Mouse (Mus musculus): ENCODE measurements around the gene Gm4567. TPM values are rescaled to one million over a fixed set of nuclear protein-coding genes. Genes with fewer than 3 reads are reported as not detected.
"Not testable (repeated sequence)": the region's sequence is repeated elsewhere in the genome, so short reads cannot be mapped to it uniquely, and the experiment has no call there.

The Gm4567 gene
- polyA plus RNA-seq (2015; fragmentation: Nextera tagmentation; extraction: Ambion mirVana): not detected in 2 replicates

- H3K27me3 ChIP-seq (ENCODE audit: control insufficient read depth, insufficient read depth, low read depth, low read length); H3K27ac ChIP-seq (ENCODE audit: low read length); H3K4me2 ChIP-seq (ENCODE audit: low read depth, low read length); H3K9me3 ChIP-seq (ENCODE audit: control insufficient read depth, low read length); H3K4me1 ChIP-seq (replicated peaks; ENCODE audit: control insufficient read depth, insufficient read depth, low read length); ATAC-seq (ENCODE audit: low read depth); H3K9ac ChIP-seq (ENCODE audit: low read length); H3K36me3 ChIP-seq (ENCODE audit: control insufficient read depth, insufficient read depth, low read length); H3K4me3 ChIP-seq (ENCODE audit: low read length): not testable (repeated sequence)
- WGBS: no CpG with 5 or more reads among the region's 1 CpGs
Measured at GRCm38 (mm10) chr7:22719610-22720009, at the start of gene Gm4567. Gene Gm4567, minus strand, starts transcription at chr7:22719710.

GRCm38 (mm10) chr7:22761397-22761796, 41.9 kb upstream of the Gm4567 start, which contains the start of gene Vmn1r157:
Gene Vmn1r157, plus strand, starts transcription at chr7:22761697.
- WGBS: 18% methylated on average over 2 of the region's 3 CpGs
- not testable (repeated sequence) for H3K36me3 ChIP-seq (ENCODE audit: control insufficient read depth, insufficient read depth, low read length); H3K9me3 ChIP-seq (ENCODE audit: control insufficient read depth, low read length); H3K4me3 ChIP-seq (ENCODE audit: low read length); H3K4me2 ChIP-seq (ENCODE audit: low read depth, low read length); H3K27ac ChIP-seq (ENCODE audit: low read length); H3K27me3 ChIP-seq (ENCODE audit: control insufficient read depth, insufficient read depth, low read depth, low read length); H3K9ac ChIP-seq (ENCODE audit: low read length); H3K4me1 ChIP-seq (replicated peaks; ENCODE audit: control insufficient read depth, insufficient read depth, low read length); ATAC-seq (ENCODE audit: low read depth)

- H3K36me3 ChIP-seq (ENCODE audit: control insufficient read depth, insufficient read depth, low read length); H3K4me2 ChIP-seq (ENCODE audit: low read depth, low read length); H3K27ac ChIP-seq (ENCODE audit: low read length); H3K9ac ChIP-seq (ENCODE audit: low read length); H3K4me3 ChIP-seq (ENCODE audit: low read length); H3K9me3 ChIP-seq (ENCODE audit: control insufficient read depth, low read length); H3K4me1 ChIP-seq (replicated peaks; ENCODE audit: control insufficient read depth, insufficient read depth, low read length); H3K27me3 ChIP-seq (ENCODE audit: control insufficient read depth, insufficient read depth, low read depth, low read length); ATAC-seq (ENCODE audit: low read depth): not testable (repeated sequence)
- WGBS: no CpG with 5 or more reads among the region's 2 CpGs
Measured at GRCm38 (mm10) chr7:22692217-22692616, 27.3 kb downstream of the Gm4567 start, which contains the start of gene Gm8693. Gene Gm8693, minus strand, starts transcription at chr7:22692317.

Other genes with a start within 250 kb of the Gm4567 start
- gene Vmn1r151, start 220.0 kb downstream of the Gm4567 start, polyA plus RNA-seq (2015; fragmentation: Nextera tagmentation; extraction: Ambion mirVana): not detected in 2 replicates
- not detected in 2 replicates for gene Vmn1r152, start 196.7 kb downstream of the Gm4567 start, polyA plus RNA-seq (2015; fragmentation: Nextera tagmentation; extraction: Ambion mirVana)
- not detected in 2 replicates for gene Gm8677, start 184.8 kb downstream of the Gm4567 start, polyA plus RNA-seq (2015; fragmentation: Nextera tagmentation; extraction: Ambion mirVana)
- not detected in 2 replicates for gene Gm4201, start 154.4 kb downstream of the Gm4567 start, polyA plus RNA-seq (2015; fragmentation: Nextera tagmentation; extraction: Ambion mirVana)
- gene Gm4565, start 131.6 kb downstream of the Gm4567 start, polyA plus RNA-seq (2015; fragmentation: Nextera tagmentation; extraction: Ambion mirVana): not detected in 2 replicates
- gene Vmn1r155, start 61.7 kb downstream of the Gm4567 start, polyA plus RNA-seq (2015; fragmentation: Nextera tagmentation; extraction: Ambion mirVana): not detected in 2 replicates
- not detected in 2 replicates for gene Gm8693, start 27.4 kb downstream of the Gm4567 start, polyA plus RNA-seq (2015; fragmentation: Nextera tagmentation; extraction: Ambion mirVana)
- not detected in 2 replicates for gene Vmn1r157, start 42.0 kb upstream of the Gm4567 start, polyA plus RNA-seq (2015; fragmentation: Nextera tagmentation; extraction: Ambion mirVana)
- gene Vmn1r158, start 71.1 kb upstream of the Gm4567 start, polyA plus RNA-seq (2015; fragmentation: Nextera tagmentation; extraction: Ambion mirVana): not detected in 2 replicates
- gene Vmn1r159, start 123.9 kb upstream of the Gm4567 start, polyA plus RNA-seq (2015; fragmentation: Nextera tagmentation; extraction: Ambion mirVana): not detected in 2 replicates
- not detected in 2 replicates for gene Vmn1r160, start 151.5 kb upstream of the Gm4567 start, polyA plus RNA-seq (2015; fragmentation: Nextera tagmentation; extraction: Ambion mirVana)